Mouse (Mus musculus): ENCODE data around the gene Kif6. TPM values are rescaled to one million over a fixed set of nuclear protein-coding genes. Genes with fewer than 3 reads are reported as not detected.

Gene Kif6
- polyA plus RNA-seq, 1 experiment from 2014 or later = 3.1 TPM

- Histone ChIP-seq H3K4me1 (replicated peaks; ENCODE audit: control insufficient read depth, insufficient read depth, low read length) (0 out of 2 replicates have a peak, but pooled peaks cover 2% of the 10 kb centered on the region), H3K27ac (ENCODE audit: low read depth, low read length) (no peak overlapping the region), H3K4me2 (ENCODE audit: low read depth, low read length, severe bottlenecking) (no peak overlapping the region), H3K27me3 (ENCODE audit: control insufficient read depth, insufficient read depth, low read length) (no peaks in the 10 kb centered on the region), H3K9ac (ENCODE audit: low read length) (no peak overlapping the region), H3K4me3 (ENCODE audit: low read depth, low read length) (no peak overlapping the region), H3K9me3 (ENCODE audit: control insufficient read depth, low read length) (no peaks in the 10 kb centered on the region), H3K36me3 (ENCODE audit: control insufficient read depth, insufficient read depth, low read length) (no peaks in the 10 kb centered on the region)
- 81% methylated on average over 7 of the region's 7 CpGs for WGBS
- no peak for DNase-seq (ENCODE audit: low spot score)
- ATAC-seq (replicated peaks; ENCODE audit: low FRiP score) = no peak
Observed at GRCm38 (mm10) chr17:49881796-49882195, 266.9 kb downstream of the Kif6 start.

- no peak overlapping the region for H3K27ac ChIP-seq (ENCODE audit: low read depth, low read length)
- WGBS = 90% methylated on average over 8 of the region's 8 CpGs
- DNase-seq (ENCODE audit: low spot score) = no peak
- 0 out of 2 replicates have a peak, but pooled peaks cover 2% of the 10 kb centered on the region for H3K4me1 ChIP-seq (replicated peaks; ENCODE audit: control insufficient read depth, insufficient read depth, low read length)
- H3K4me3 ChIP-seq (ENCODE audit: low read depth, low read length) = no peak overlapping the region
- no peaks in the 10 kb centered on the region for H3K36me3 ChIP-seq (ENCODE audit: control insufficient read depth, insufficient read depth, low read length)
- no peak for ATAC-seq (replicated peaks; ENCODE audit: low FRiP score)
- H3K4me2 ChIP-seq (ENCODE audit: low read depth, low read length, severe bottlenecking) = no peak overlapping the region
- no peaks in the 10 kb centered on the region for H3K27me3 ChIP-seq (ENCODE audit: control insufficient read depth, insufficient read depth, low read length)
- no peaks in the 10 kb centered on the region for H3K9me3 ChIP-seq (ENCODE audit: control insufficient read depth, low read length)
- H3K9ac ChIP-seq (ENCODE audit: low read length) = no peak overlapping the region
Observed at GRCm38 (mm10) chr17:49883136-49883755, 268.3 kb downstream of the Kif6 start.

- Histone ChIP-seq H3K27ac (ENCODE audit: low read depth, low read length) (no peak overlapping the region), H3K27me3 (ENCODE audit: control insufficient read depth, insufficient read depth, low read length) (no peaks in the 10 kb centered on the region)
- DNase-seq (ENCODE audit: low spot score) = no peak
Observed at GRCm38 (mm10) chr17:49885035-49885434, 270.1 kb downstream of the Kif6 start.

GRCm38 (mm10) chr17:49889629-49890028, 274.7 kb downstream of the Kif6 start:
- Histone ChIP-seq H3K4me3 (ENCODE audit: low read depth, low read length) (no peak overlapping the region), H3K27ac (ENCODE audit: low read depth, low read length) (no peak overlapping the region), H3K9me3 (ENCODE audit: control insufficient read depth, low read length) (no peaks in the 10 kb centered on the region), H3K4me1 (replicated peaks; ENCODE audit: control insufficient read depth, insufficient read depth, low read length) (peaks cover 2% of the 10 kb centered on the region; the same call in 1 of the 2 replicates), H3K9ac (ENCODE audit: low read length) (no peak overlapping the region), H3K27me3 (ENCODE audit: control insufficient read depth, insufficient read depth, low read length) (no peaks in the 10 kb centered on the region), H3K36me3 (ENCODE audit: control insufficient read depth, insufficient read depth, low read length) (no peaks in the 10 kb centered on the region), H3K4me2 (ENCODE audit: low read depth, low read length, severe bottlenecking) (no peak overlapping the region)
- 25% methylated on average over 7 of the region's 7 CpGs for WGBS
- DNase-seq (ENCODE audit: low spot score) = peak; percentile 66
- ATAC-seq (replicated peaks; ENCODE audit: low FRiP score) = 0 out of 2 replicates have a peak, but pooled peaks have one; percentile 44

More at GRCm38 (mm10) chr17:49885035-49885434, 270.1 kb downstream of the Kif6 start:
- no peak for ATAC-seq (replicated peaks; ENCODE audit: low FRiP score)
- Histone ChIP-seq H3K4me2 (ENCODE audit: low read depth, low read length, severe bottlenecking) (no peak overlapping the region), H3K4me3 (ENCODE audit: low read depth, low read length) (no peak overlapping the region), H3K9ac (ENCODE audit: low read length) (no peak overlapping the region), H3K36me3 (ENCODE audit: control insufficient read depth, insufficient read depth, low read length) (no peaks in the 10 kb centered on the region), H3K9me3 (ENCODE audit: control insufficient read depth, low read length) (no peaks in the 10 kb centered on the region), H3K4me1 (replicated peaks; ENCODE audit: control insufficient read depth, insufficient read depth, low read length) (peaks cover 2% of the 10 kb centered on the region; the same call in 1 of the 2 replicates)
- 74% methylated on average over 11 of the region's 11 CpGs for WGBS

- Histone ChIP-seq H3K27ac (ENCODE audit: low read depth, low read length) (no peak overlapping the region), H3K4me3 (ENCODE audit: low read depth, low read length) (no peak overlapping the region), H3K27me3 (ENCODE audit: control insufficient read depth, insufficient read depth, low read length) (no peaks in the 10 kb centered on the region), H3K4me2 (ENCODE audit: low read depth, low read length, severe bottlenecking) (no peak overlapping the region), H3K4me1 (replicated peaks; ENCODE audit: control insufficient read depth, insufficient read depth, low read length) (no peaks in the 10 kb centered on the region; the same call in 1 of the 2 replicates), H3K9ac (ENCODE audit: low read length) (no peak overlapping the region), H3K36me3 (ENCODE audit: control insufficient read depth, insufficient read depth, low read length) (no peaks in the 10 kb centered on the region), H3K9me3 (ENCODE audit: control insufficient read depth, low read length) (no peaks in the 10 kb centered on the region)
- WGBS = 92% methylated on average over 16 of the region's 16 CpGs
- no peak for ATAC-seq (replicated peaks; ENCODE audit: low FRiP score)
- no peak for DNase-seq (ENCODE audit: low spot score)
Observed at GRCm38 (mm10) chr17:49890861-49891260, 275.9 kb downstream of the Kif6 start.

- Histone ChIP-seq H3K9me3 (ENCODE audit: control insufficient read depth, low read length) (no peaks in the 10 kb centered on the region), H3K4me1 (replicated peaks; ENCODE audit: control insufficient read depth, insufficient read depth, low read length) (no peaks in the 10 kb centered on the region; the same call in 1 of the 2 replicates), H3K27ac (ENCODE audit: low read depth, low read length) (no peak overlapping the region), H3K27me3 (ENCODE audit: control insufficient read depth, insufficient read depth, low read length) (no peaks in the 10 kb centered on the region), H3K36me3 (ENCODE audit: control insufficient read depth, insufficient read depth, low read length) (no peaks in the 10 kb centered on the region), H3K9ac (ENCODE audit: low read length) (no peak overlapping the region), H3K4me3 (ENCODE audit: low read depth, low read length) (no peak overlapping the region), H3K4me2 (ENCODE audit: low read depth, low read length, severe bottlenecking) (no peak overlapping the region)
- ATAC-seq (replicated peaks; ENCODE audit: low FRiP score) (no peak), DNase-seq (ENCODE audit: low spot score) (no peak)
- WGBS = 91% methylated on average over 6 of the region's 6 CpGs
Observed at GRCm38 (mm10) chr17:49892390-49892789, 277.5 kb downstream of the Kif6 start.

GRCm38 (mm10) chr17:49894471-49894870, 279.5 kb downstream of the Kif6 start:
- H3K4me3 ChIP-seq (ENCODE audit: low read depth, low read length) = no peak overlapping the region
- ATAC-seq (replicated peaks; ENCODE audit: low FRiP score) (no peak), DNase-seq (ENCODE audit: low spot score) (no peak)
- H3K27ac ChIP-seq (ENCODE audit: low read depth, low read length) = no peak overlapping the region
- no peaks in the 10 kb centered on the region; the same call in 1 of the 2 replicates for H3K4me1 ChIP-seq (replicated peaks; ENCODE audit: control insufficient read depth, insufficient read depth, low read length)
- H3K4me2 ChIP-seq (ENCODE audit: low read depth, low read length, severe bottlenecking) = no peak overlapping the region
- no peaks in the 10 kb centered on the region for H3K9me3 ChIP-seq (ENCODE audit: control insufficient read depth, low read length)
- no peaks in the 10 kb centered on the region for H3K27me3 ChIP-seq (ENCODE audit: control insufficient read depth, insufficient read depth, low read length)
- H3K36me3 ChIP-seq (ENCODE audit: control insufficient read depth, insufficient read depth, low read length) = no peaks in the 10 kb centered on the region
- H3K9ac ChIP-seq (ENCODE audit: low read length) = no peak overlapping the region
- WGBS = 88% methylated on average over 6 of the region's 6 CpGs

- Histone ChIP-seq H3K36me3 (ENCODE audit: control insufficient read depth, insufficient read depth, low read length) (no peaks in the 10 kb centered on the region), H3K4me2 (ENCODE audit: low read depth, low read length, severe bottlenecking) (no peak overlapping the region), H3K9ac (ENCODE audit: low read length) (no peak overlapping the region), H3K9me3 (ENCODE audit: control insufficient read depth, low read length) (no peaks in the 10 kb centered on the region), H3K4me3 (ENCODE audit: low read depth, low read length) (no peak overlapping the region), H3K27ac (ENCODE audit: low read depth, low read length) (no peak overlapping the region), H3K4me1 (replicated peaks; ENCODE audit: control insufficient read depth, insufficient read depth, low read length) (no peaks in the 10 kb centered on the region), H3K27me3 (ENCODE audit: control insufficient read depth, insufficient read depth, low read length) (no peaks in the 10 kb centered on the region)
- DNase-seq (ENCODE audit: low spot score) (peak; percentile 92), ATAC-seq (replicated peaks; ENCODE audit: low FRiP score) (peak; percentile 56)
- WGBS = 22% methylated on average over 7 of the region's 7 CpGs
Observed at GRCm38 (mm10) chr17:49898849-49899331, 284.0 kb downstream of the Kif6 start.

GRCm38 (mm10) chr17:49902613-49903012, 287.7 kb downstream of the Kif6 start:
- DNase-seq (ENCODE audit: low spot score) = no peak
- no peak for ATAC-seq (replicated peaks; ENCODE audit: low FRiP score)
- no peak overlapping the region for H3K27ac ChIP-seq (ENCODE audit: low read depth, low read length)
- H3K27me3 ChIP-seq (ENCODE audit: control insufficient read depth, insufficient read depth, low read length) = no peaks in the 10 kb centered on the region
- WGBS = 82% methylated on average over 7 of the region's 7 CpGs
- no peak overlapping the region for H3K9ac ChIP-seq (ENCODE audit: low read length)
- no peaks in the 10 kb centered on the region for H3K4me1 ChIP-seq (replicated peaks; ENCODE audit: control insufficient read depth, insufficient read depth, low read length)
- H3K9me3 ChIP-seq (ENCODE audit: control insufficient read depth, low read length) = no peaks in the 10 kb centered on the region
- H3K4me2 ChIP-seq (ENCODE audit: low read depth, low read length, severe bottlenecking) = no peak overlapping the region
- H3K4me3 ChIP-seq (ENCODE audit: low read depth, low read length) = no peak overlapping the region
- no peaks in the 10 kb centered on the region for H3K36me3 ChIP-seq (ENCODE audit: control insufficient read depth, insufficient read depth, low read length)

Measured in forebrain, embryonic 11.5 days (tissue).